Mouse (Mus musculus): Measurements from ENCODE around the gene Pxdn. TPM values are rescaled to one million over a fixed set of nuclear protein-coding genes. Genes with fewer than 3 reads are reported as not detected.

Pxdn gene
- polyA plus RNA-seq, 1 experiment from 2014 or later, result 137 TPM

Other genes starting within 250 kb of the Pxdn start
- not detected in 2 replicates for gene Tpo, start 195.0 kb downstream of the Pxdn start, polyA plus RNA-seq (2016; fragmentation: Nextera tagmentation; extraction: Ambion mirVana)

Data from limb, embryonic 10.5 days (tissue).